9 mouse cellular contexts compared by ENCODE assay signal in the genomic region with DNA sequence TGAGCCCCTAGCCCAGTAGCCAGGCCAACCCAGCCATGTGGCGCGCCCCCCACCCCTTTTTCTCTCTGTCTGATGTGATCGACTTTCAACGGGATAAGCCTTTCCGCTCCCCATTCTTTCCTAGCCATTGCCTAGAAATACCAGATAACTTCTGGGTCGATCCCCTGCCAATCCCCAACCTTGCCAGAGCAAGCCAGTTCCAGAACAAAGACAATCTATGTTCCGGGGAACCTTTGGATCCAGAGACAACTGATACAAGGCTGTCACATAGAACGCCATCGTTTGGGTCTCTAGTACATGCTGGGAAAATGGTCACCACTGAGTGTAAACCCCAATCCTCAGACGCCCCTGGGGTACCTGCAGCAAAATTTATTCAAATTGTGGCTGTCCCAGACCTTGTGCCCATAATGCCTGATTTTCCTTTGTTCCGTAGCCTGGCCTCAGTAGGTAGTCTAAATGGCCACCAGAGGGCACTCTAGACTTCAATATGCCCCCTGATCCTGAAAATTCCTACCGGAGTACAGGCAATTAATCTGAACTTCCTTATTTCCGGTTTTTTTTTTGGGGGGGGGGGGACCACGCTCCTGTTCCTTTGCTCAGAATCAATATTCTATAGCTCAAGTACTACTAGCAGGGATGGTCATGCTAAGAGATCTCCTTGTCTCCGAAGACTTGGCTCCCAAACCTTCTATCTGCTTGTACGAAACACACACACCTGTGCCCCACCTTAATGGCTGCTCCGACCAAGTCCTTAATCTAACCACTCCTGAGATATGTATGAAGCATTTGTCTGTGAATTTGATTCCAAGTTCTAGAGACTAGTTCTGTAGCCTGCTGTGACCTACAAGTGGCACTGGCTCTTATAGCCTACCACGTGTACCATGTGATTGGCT.
A peak's percentile ranks its signal among the peaks of the same experiment; 100 is the strongest.
DNase-seq lines count a peak whose midpoint lies in the region; ATAC-seq and TF ChIP-seq lines count a peak whose summit lies in the region.
"Had no signal": no experiment of that assay in that cellular context is flagged by ENCODE, and none has a peak within 500 bp of the region (broad histone marks: within the 10 kb centered on the region; RNA-seq: fewer than 3 reads in every experiment).

No protein-coding gene starts in this region.

- no peaks in the 10 kb centered on the region for H3K4me1 ChIP-seq in midbrain, embryonic 10.5 days
- H3K4me1 ChIP-seq in midbrain, embryonic 16.5 days (ENCODE audit: control insufficient read depth, insufficient read depth, low read length), result no peaks in the 10 kb centered on the region
- H3K4me1 ChIP-seq in embryonic facial prominence, embryonic 14.5 days (ENCODE audit: control insufficient read depth, insufficient read depth, low read length), result no peaks in the 10 kb centered on the region
- no peaks in the 10 kb centered on the region for H3K4me1 ChIP-seq in kidney, postnatal 0 days (replicated peaks; ENCODE audit: insufficient read depth, low read length)
- no peaks in the 10 kb centered on the region for H3K4me1 ChIP-seq in midbrain, embryonic 15.5 days
- H3K4me1 ChIP-seq: midbrain, embryonic 12.5 days had no signal

- H3K36me3 ChIP-seq in midbrain, embryonic 10.5 days, result no peaks in the 10 kb centered on the region
- H3K36me3 ChIP-seq in midbrain, embryonic 16.5 days (ENCODE audit: control insufficient read depth, insufficient read depth, low read length), result no peaks in the 10 kb centered on the region
- H3K36me3 ChIP-seq in embryonic facial prominence, embryonic 14.5 days (ENCODE audit: control insufficient read depth, insufficient read depth, low read length), result no peaks in the 10 kb centered on the region
- no peaks in the 10 kb centered on the region for H3K36me3 ChIP-seq in kidney, postnatal 0 days (ENCODE audit: insufficient read depth, low read length)
- no peaks in the 10 kb centered on the region for H3K36me3 ChIP-seq in midbrain, embryonic 15.5 days (replicated peaks)
- H3K36me3 ChIP-seq: midbrain, embryonic 12.5 days had no signal

- H3K9ac ChIP-seq in midbrain, embryonic 16.5 days (ENCODE audit: low read depth, low read length), result no peak overlapping the region
- no peak overlapping the region for H3K9ac ChIP-seq in embryonic facial prominence, embryonic 14.5 days (ENCODE audit: low read depth, low read length)
- H3K9ac ChIP-seq in kidney, postnatal 0 days (ENCODE audit: low read depth, low read length), result no peak overlapping the region
- no peak overlapping the region for H3K9ac ChIP-seq in midbrain, embryonic 15.5 days
- H3K9ac ChIP-seq: midbrain, embryonic 12.5 days had no signal

- no peaks in the 10 kb centered on the region for H3K9me3 ChIP-seq in midbrain, embryonic 10.5 days (replicated peaks)
- H3K9me3 ChIP-seq in midbrain, embryonic 16.5 days (replicated peaks; ENCODE audit: control insufficient read depth, low read length, poor library complexity, severe bottlenecking), result no peaks in the 10 kb centered on the region
- no peaks in the 10 kb centered on the region for H3K9me3 ChIP-seq in embryonic facial prominence, embryonic 14.5 days (ENCODE audit: control insufficient read depth, low read length)
- no peaks in the 10 kb centered on the region for H3K9me3 ChIP-seq in kidney, postnatal 0 days (replicated peaks; ENCODE audit: low read length)
- no peaks in the 10 kb centered on the region for H3K9me3 ChIP-seq in midbrain, embryonic 15.5 days
- H3K9me3 ChIP-seq: midbrain, embryonic 12.5 days had no signal

- peak; percentile 74 for TF ChIP-seq CTCF in kidney, postnatal 0 days (IDR thresholded peaks at IDR 0.05; ENCODE audit: low read depth)

- peak overlapping the region; percentile 77 for H3K27ac ChIP-seq in midbrain, embryonic 10.5 days (replicated peaks)
- H3K27ac ChIP-seq in midbrain, embryonic 16.5 days (ENCODE audit: low read length), result no peak overlapping the region
- no peak overlapping the region for H3K27ac ChIP-seq in embryonic facial prominence, embryonic 14.5 days (replicated peaks; ENCODE audit: low read depth, low read length)
- H3K27ac ChIP-seq in kidney, postnatal 0 days, result no peak overlapping the region
- no peak overlapping the region for H3K27ac ChIP-seq in midbrain, embryonic 15.5 days
- H3K27ac ChIP-seq: midbrain, embryonic 12.5 days had no signal

- peak; percentile 49 for DNase-seq in midbrain, embryonic 10.5 days (ENCODE audit: low spot score)
- peak; percentile 9 for DNase-seq in adrenal gland, postnatal 25 days
- DNase-seq in embryonic facial prominence, embryonic 14.5 days (ENCODE audit: low spot score), result peak; percentile 74
- peak; percentile 54 for DNase-seq in kidney, postnatal 0 days (ENCODE audit: low spot score)
- no peak for DNase-seq in thymus, postnatal 4 days

- H3K4me3 ChIP-seq in midbrain, embryonic 10.5 days, result no peak overlapping the region
- no peak overlapping the region for H3K4me3 ChIP-seq in midbrain, embryonic 16.5 days (ENCODE audit: low read depth, low read length)
- H3K4me3 ChIP-seq in embryonic facial prominence, embryonic 14.5 days (ENCODE audit: low read depth, low read length), result no peak overlapping the region
- no peak overlapping the region for H3K4me3 ChIP-seq in kidney, postnatal 0 days (replicated peaks; ENCODE audit: low read depth, low read length)
- no peak overlapping the region for H3K4me3 ChIP-seq in midbrain, embryonic 15.5 days
- H3K4me3 ChIP-seq: midbrain, embryonic 12.5 days had no signal

- no peak; the same call in 1 of the 2 replicates for ATAC-seq in midbrain, embryonic 16.5 days
- ATAC-seq in embryonic facial prominence, embryonic 14.5 days (ENCODE audit: low read depth), result no peak
- no peak for ATAC-seq in kidney, postnatal 0 days (replicated peaks; ENCODE audit: low FRiP score, low read depth)
- ATAC-seq in midbrain, embryonic 15.5 days (replicated peaks), result peak; percentile 66
- ATAC-seq in megakaryocyte, adult 5-6 weeks (ENCODE audit: poor library complexity, severe bottlenecking), result no peak

- no peak overlapping the region for H3K4me2 ChIP-seq in midbrain, embryonic 16.5 days (ENCODE audit: low read length)
- H3K4me2 ChIP-seq in embryonic facial prominence, embryonic 14.5 days (ENCODE audit: low read depth, low read length), result no peak overlapping the region
- no peak overlapping the region for H3K4me2 ChIP-seq in kidney, postnatal 0 days (ENCODE audit: low read length)
- H3K4me2 ChIP-seq in midbrain, embryonic 15.5 days, result no peak overlapping the region
- H3K4me2 ChIP-seq: midbrain, embryonic 12.5 days had no signal

- WGBS in midbrain, embryonic 10.5 days, result 59% methylated on average over 18 of the region's 18 CpGs
- WGBS in midbrain, embryonic 16.5 days, result 57% methylated on average over 18 of the region's 18 CpGs
- WGBS in embryonic facial prominence, embryonic 14.5 days, result 54% methylated on average over 18 of the region's 18 CpGs
- WGBS in kidney, postnatal 0 days, result 57% methylated on average over 18 of the region's 18 CpGs
- 57% methylated on average over 18 of the region's 18 CpGs for WGBS in midbrain, embryonic 15.5 days

- H3K27me3 ChIP-seq in midbrain, embryonic 10.5 days (ENCODE audit: low read depth, poor library complexity, severe bottlenecking), result no peaks in the 10 kb centered on the region
- H3K27me3 ChIP-seq in midbrain, embryonic 16.5 days (ENCODE audit: control insufficient read depth, insufficient read depth, low read depth, low read length), result no peaks in the 10 kb centered on the region
- H3K27me3 ChIP-seq in embryonic facial prominence, embryonic 14.5 days (replicated peaks; ENCODE audit: control insufficient read depth, insufficient read depth, low read length), result no peaks in the 10 kb centered on the region
- no peaks in the 10 kb centered on the region for H3K27me3 ChIP-seq in kidney, postnatal 0 days (ENCODE audit: insufficient read depth, low read length)
- H3K27me3 ChIP-seq in midbrain, embryonic 15.5 days (replicated peaks), result no peaks in the 10 kb centered on the region
- H3K27me3 ChIP-seq: midbrain, embryonic 12.5 days had no signal
